Mouse (Mus musculus) G1E (cell line): ENCODE results near the gene Eps8l3.

Experiments
- CTCF ChIP-seq: IDR thresholded peaks from 2 replicates; pipeline ENCODE4 v1.5.1; 2012; ENCODE audit warnings: low read depth, low read length, inconsistent platforms, mixed read lengths
- GATA1 ChIP-seq: IDR thresholded peaks from 2 replicates; pipeline ENCODE4 v1.6.1; 2012; ENCODE audit warnings: borderline replicate concordance, low read length, inconsistent platforms, mixed read lengths
- TAL1 ChIP-seq: conservative IDR thresholded peaks from 2 replicates; pipeline ENCODE4 v1.6.1; 2012; ENCODE audit warnings: low read depth, low read length, inconsistent platforms, mixed read lengths

DNA sequence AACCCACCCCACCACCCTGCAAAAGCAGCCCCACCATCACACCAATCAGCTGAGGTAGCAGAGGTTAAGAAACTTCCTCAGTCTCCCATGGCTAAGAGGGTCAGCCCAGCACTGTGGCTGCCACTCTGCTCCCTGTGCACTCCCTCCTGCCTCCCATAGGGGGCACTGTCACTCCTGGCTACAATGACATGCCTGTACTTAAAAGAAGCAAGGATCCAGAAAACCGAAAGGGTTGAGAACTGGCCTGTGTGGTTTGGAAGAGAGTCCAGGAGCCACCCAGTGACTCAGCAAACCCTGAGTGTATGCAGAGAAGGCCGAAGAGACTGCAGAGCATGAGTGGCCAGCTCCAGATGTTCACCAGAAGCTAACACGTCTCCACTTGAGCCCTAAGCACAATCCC is 62.4 kb downstream of the Eps8l3 start:
- TF ChIP-seq CTCF (peak; percentile 79), TAL1 (no peak), GATA1 (no peak)
